Mouse (Mus musculus) adrenal gland, postnatal 10 days (tissue): ENCODE data around the gene Rab40c. TPM values are rescaled to one million over a fixed set of nuclear protein-coding genes. Genes with fewer than 3 reads are reported as not detected.

Experiments
- DNase-seq: peaks from one replicate; pipeline ENCODE4 v3.0.0; 2021; ENCODE audit warnings: mixed read lengths
- total RNA-seq, 2 experiments: library from RNA; stranded (reverse); gene quantifications; 2 replicates each; pipeline ENCODE4 v1.2.3; 2021

Rab40c gene
- total RNA-seq, 2 experiments from 2014 or later = 16.9 to 25.6 TPM

DNA sequence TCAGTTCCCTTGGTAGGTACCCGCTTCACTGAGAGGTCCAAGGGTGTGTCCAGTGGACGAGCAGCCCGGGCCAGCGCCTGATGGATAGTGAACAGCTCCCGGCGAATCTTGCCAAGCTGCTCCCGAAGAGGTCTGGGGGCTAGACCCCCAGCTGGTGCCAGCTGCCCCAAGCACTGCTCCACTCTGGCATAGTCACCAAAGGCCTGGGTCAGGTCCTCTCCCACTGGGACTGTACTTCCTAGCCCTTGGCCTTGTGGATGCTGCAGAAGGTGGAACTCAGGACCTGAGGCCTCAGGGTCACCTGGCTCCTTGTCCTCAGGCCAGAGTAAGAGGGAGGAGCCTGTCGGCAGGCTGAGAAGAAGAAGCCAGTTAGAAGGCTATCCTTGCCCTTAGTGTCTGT is 27.4 kb upstream of the Rab40c start:
- no peak for DNase-seq

DNA sequence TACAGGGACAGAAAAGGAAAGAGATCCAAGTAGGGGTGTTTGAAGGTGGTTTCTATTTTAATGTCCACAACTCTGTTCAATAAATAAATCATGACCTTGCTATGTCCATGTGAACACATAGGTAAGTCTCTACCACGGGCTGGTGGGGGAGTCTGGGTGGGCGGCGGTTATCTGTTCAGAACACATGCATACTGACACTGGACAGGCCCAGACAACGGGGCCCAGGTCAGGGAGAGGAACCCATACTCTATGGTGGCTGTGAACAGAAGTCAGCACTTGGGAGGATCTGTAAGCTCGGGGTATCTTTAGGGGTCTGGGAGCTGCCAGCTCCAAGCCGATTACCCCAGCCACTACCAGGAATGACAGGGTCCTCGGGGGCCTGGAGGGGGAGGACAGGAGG is 26.8 kb upstream of the Rab40c start:
- DNase-seq = no peak

DNA sequence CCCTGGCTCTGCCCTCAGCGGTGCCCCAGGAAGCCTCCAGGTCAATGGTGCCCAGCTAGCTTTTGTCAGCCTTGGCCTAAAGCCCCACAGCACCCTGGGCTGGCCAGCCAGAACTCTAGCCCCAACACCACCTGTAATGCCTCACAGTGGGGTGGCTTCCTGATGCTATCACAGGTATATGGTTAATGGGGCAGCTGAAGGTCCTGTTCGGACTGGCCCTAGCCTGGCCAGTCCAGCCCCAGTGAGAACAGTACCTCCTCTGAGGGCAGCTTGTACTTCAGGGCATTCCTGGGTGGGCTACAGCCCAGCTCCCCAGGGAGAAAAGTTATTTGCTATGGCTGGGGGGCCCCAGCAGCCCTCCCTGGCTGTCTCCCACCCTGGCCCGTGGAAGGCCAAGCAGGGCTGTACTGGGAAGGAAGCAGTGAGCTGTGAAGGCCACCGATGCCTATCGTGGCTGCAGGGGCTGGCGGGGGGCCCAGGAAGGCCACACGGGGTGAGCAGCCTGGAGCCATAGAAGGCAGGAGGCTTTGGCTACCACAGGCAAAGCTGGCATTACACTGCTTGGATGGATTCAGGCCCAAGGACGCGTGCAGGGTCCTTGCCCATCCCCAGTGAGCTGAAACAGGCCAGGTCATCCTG is 26.1 kb upstream of the Rab40c start:
- peak; percentile 63 for DNase-seq

DNA sequence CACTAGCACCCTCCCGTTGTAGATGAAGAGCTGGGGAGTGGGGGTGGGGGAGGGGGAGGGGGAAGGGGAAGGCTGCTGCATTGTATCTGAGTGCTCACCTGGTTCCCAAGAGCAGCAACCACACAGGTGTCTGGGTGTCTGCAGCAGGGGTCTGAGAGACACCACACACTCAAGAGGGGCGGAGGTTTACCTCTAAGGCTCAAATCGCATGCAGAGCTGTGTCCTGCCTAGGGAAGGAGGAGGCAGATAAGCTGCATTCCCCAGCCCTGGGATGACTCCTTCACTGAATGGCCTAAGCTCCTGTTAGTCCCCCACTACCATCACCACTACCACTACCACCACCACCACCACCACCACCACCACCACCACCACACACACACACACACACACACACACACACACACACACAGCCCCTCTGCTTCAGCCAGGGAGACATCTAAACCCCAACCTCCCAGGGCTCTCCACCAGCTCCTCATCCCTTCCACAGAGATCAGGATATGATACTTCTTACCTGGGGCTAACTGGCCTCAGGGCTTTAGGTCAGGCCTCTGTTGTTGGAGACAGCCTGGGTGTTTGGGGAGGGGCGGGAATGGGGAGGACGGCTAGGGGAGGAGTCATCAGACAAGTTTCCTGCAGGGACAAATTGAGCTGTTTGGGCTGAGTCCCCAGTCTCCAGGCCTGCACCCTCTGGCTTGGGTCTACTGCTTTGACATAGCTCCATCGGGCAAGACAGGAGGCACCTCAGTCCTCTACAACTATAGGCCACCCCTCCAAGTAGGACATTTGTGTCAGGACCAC is 25.0 kb upstream of the Rab40c start, which contains the start of the genes Pigq and Nhlrc4:
Gene Pigq (minus strand): TSS at position 571 of the 798 bp plus-strand sequence.
Gene Nhlrc4 (minus strand): TSS at position 596 of the 798 bp plus-strand sequence.
- DNase-seq = no peak

DNA sequence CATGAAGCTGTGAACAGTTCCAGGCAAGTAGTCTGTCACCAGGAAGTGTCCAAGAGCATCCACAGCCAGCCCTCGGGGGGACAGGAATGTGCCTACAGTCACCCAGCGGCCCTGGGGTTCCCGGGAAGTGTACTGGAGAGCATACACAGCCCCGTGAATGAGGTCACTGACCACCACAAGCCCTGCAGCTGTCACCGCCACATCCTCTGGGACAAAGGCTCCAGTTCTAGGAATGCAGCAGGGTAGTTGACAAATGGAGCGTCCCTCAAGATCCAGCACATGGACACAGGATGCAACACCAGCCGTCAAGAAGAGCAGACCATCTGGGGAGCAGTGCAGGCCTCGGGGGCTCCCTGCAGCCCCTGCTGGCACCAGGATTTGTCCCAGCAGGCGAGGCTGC is 24.2 kb upstream of the Rab40c start:
- no peak for DNase-seq

DNA sequence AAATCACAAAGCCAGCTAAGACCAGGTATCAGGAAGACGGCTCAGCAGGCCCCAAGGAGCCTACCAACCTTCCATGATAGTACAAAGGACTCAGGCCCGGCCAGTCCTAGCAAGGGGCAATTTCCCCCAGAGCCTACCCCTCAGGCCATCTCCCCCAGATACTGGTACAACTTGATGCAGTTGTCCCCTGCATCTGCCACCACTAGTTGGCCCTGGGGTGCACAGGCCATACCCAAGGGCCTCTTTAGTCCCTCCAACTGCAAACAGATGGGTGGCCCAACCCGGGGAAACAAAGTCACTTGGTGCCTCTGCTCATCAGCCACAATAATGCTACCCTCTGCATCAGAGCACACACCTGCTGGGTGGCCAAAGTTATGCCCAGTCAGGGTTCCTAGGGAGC is 23.7 kb upstream of the Rab40c start:
- DNase-seq = no peak

DNA sequence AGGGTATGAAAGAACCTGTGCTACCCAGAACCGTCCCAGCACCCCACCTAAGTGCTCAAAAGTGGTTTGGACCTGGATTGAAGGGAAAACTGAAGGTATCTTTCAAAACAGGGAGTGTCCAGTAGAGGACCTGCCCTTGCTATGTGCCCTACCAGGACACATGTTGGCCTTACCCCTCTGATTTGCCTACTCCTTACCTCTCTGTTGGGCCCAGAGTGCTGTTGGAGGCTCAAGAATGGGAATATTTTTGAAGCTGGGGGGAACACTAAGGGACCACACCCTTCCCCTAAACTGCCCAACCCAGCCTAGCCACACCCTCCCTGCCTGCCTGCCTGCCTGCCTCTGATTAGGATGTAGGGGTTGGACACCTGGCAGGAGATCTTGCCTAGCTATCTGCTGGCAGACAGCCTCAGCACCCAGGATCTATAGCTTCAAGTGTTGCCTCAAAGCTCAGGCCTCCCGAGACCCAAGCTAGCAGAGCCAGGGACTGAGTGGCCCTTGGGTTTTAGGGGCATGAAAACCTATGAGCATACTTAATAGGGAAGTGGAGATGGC is 23.1 kb upstream of the Rab40c start:
- DNase-seq = no peak

DNA sequence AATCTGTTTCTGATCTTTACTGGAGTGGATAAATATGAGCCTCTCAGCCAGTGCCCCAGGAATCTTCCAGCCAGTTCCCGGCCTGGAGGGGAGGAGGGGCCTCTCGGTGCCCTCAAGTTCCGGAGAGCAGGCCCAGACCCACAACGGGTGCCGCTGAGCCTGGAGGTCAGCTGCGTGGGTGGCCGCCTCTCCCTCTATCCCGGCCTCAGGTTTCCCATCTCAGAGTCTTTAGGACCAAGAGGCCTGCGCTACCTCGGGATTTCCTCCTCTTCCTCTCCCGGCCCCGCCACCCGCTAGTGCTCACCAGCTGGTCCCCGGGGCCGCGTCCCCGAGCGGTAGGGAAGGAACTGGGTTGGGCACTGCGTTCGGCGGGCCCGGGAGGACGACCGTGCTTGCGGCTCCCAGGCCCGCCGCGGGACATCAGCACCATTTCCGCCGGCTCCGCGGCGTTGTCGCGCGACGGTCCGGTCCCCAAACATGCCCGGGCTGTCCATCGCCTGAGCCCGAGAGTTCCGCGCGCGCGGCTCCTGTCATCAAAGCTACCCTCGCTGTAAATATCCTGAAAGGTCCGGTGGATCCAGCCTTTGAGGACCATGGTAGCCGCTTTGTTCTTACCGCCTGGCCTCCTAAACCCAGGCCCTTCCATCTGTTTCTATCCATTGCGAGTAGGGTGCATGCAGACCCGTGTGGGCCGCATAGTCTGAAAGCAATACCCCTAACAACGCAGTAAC is 22.1 kb upstream of the Rab40c start:
- peak; percentile 91 for DNase-seq

DNA sequence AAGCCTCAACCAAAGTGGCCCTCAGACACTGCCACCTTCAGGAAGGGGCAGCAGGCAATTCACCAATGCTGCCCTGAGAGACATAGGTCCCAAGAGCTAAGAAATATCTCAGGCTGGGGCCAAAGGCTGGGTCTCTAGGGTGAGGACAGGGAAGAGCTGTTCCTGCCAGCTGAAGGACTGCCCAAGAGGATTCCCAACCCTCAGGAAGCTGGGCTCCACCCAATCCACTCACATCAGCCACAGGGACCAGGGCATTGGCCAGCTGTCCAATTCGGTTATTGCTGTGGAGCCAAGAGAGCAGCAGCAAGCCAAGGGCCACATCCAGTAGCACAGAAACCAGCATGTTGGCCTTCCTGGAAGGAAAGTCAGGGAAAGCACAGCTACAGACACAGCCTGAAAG is 15.0 kb upstream of the Rab40c start:
- peak; percentile 66 for DNase-seq

DNA sequence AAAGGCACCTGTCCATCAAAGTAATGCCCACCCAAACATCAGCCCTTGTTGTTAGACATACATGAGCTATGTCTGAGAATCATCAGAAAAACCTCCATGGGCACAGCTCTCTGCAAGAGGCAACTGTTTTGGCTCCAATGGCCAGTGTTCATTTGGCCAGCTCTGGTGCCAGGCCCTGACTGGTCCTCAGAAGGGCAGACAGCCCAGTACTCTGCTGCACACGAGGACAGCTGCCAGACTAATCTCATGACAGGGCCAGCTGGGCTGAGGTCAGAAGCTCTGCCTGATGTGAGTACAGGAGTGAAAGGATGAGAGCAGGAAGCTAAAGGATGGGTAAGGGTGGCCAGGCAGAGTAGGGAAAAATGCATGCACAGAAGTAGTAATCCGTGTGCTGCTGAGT is 5.8 kb upstream of the Rab40c start:
- peak; percentile 68 for DNase-seq

DNA sequence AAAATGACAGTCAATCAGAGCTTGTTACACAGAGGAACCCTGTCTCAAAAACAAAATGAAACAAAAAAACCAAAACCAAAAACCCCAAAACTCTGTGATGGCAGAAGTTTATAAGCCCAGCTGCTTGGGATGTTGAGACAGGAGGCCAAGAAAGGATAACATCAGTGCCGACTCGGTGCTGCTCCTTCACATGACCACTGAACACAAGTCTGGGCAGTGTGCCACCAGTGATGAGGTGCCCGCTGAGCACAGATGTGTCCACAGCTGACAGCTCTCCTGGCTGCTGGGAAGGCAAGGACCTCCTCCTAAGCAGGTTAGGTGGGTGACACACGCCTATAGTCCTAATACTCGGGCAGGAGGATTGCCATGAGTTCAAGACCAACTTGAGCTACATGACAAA is 2.6 kb upstream of the Rab40c start:
- no peak for DNase-seq

DNA sequence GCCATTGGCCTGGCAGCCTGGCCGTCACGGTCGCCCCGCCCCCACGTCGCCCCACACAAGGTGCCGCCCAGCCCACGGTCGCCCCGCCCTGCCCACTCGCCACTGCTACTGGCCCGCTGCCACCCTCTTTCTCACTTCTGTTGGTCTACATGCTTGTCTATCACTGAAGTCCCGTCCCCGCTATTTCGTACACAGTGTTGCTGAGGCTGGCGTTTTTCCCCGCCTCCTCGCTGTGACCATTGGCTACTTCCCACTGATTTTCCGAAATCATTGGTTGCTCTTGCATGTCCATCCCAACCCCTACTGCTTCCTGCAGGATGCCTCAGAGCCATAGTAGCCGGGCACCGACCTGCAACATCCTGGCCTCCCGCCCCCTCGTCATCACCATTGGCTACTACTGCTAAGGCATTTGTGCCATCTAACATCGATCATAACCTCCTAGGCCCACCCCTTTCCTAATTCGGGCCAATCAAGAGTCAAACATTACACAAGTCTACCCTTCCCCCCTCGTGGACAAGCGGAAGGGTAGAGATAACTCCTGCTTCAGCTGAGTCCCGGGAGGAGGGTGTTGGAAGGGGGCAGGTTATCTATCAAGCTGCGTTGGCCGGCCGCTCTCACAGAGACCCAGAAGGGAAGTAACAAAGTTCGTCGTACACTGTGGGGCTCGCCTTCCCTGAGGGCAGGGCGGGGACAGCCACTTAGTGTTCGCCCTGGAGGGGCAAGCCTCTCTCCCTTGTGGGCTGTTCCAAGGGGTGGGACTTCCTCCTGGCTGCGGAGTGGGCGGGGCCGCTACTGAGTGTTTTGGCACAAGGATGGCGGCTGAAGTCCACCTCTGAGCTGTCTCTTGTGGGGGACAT is 487 bp upstream of the Rab40c start:
- DNase-seq = peak; percentile 100

DNA sequence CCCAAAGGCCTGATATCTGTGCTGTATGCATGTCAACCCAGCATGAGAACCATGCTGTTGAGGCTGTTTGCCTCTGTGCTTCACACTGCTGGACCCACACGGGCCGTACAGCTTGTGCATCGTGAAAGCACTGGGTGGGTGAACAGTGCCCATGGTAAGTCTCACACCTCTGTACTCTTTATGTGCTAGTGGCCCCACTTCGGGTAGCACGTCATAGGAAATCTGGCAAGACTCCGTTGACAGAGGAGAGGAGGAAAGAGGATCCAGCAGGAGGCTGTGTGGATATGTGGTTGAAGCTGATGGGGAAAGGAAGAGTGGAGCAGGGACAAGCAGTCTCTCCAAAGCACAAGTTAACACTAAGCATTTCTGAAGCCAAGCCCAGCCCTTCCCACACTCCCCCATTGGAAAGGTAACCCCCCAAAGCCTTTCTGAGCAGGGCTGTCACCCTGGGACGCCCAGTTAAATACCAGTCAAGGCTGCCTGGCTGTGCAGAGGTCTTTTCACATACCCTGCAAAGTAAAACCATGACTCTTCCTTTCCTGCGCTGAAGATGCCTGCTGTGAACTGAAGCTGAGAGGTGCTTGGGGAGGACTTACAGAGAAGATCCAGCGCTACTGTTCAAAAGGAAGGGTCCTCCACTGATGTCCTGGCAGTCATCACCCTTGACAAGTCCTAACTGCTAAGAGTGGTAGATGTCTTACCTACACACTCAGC is 1.3 kb downstream of the Rab40c start:
- peak; percentile 8 for DNase-seq

DNA sequence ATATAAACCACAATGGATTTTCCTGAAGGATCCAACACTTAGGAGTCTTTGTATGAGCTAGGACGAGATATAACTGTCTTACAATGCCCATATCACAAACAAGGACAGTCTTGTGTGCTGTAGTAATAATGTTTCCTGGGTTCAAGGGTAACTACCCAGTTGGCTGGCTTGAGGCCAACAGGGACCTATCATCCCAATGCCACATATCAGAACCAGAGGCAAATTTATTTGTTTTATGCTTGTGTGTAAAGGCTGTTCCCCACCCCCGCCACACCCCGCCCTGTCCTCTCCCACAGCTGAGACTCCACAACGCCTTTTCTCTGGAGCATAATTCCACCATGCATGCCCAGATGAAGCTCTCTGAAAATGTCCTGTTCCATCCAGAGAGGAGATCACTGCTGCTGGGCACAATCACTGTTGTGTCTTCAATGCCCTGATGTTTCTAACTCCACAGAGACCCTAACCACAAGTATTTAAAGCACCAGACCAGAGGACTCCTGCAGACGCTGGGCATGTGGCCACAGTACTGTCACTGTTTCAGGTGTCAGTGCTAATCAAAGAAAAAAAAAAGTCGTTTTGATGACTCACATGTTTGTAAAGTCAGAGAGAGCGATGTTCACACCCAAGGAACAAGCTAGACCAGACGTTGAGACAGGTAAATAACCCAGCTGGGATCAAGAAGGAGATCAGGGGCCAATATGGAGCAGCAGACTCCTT is 2.4 kb downstream of the Rab40c start:
- peak; percentile 74 for DNase-seq

DNA sequence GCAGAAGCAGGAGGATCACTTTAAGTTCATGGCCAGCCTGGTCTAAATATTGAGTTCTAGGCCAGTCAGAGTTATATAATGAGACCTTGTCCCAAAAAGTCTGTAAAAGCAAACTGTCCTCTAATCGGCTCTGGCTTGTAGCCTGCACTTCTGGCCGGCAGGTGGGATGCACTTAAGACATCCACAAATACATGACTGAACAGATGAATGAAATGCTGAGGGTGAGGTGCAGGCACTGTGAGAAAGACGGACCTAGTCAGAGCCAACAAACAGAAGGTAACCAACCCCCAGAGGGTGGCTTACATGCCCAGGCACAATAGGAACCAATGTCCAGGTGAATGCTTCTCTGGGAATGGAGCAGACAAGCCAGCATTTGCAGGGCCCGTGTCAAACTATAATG is 5.2 kb downstream of the Rab40c start:
- no peak for DNase-seq

DNA sequence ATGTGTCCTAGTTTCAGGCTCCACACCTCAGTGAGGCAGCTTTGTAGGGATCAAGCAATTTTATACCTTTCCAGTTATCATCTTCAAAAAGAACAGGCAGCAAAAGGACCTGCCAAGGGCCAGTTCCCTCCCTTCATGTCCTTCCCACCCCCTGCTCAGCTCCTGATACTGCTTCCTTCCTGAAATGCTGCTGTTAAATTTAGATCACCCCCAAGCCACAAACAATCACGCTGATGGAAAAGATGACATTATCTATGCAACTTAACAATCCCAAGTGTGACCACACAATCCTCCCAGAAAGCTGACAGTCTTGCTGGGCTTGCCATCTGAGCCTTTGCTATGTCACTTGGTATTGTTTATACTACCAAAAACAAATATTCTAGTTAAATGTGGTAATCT is 5.7 kb downstream of the Rab40c start:
- peak; percentile 9 for DNase-seq

DNA sequence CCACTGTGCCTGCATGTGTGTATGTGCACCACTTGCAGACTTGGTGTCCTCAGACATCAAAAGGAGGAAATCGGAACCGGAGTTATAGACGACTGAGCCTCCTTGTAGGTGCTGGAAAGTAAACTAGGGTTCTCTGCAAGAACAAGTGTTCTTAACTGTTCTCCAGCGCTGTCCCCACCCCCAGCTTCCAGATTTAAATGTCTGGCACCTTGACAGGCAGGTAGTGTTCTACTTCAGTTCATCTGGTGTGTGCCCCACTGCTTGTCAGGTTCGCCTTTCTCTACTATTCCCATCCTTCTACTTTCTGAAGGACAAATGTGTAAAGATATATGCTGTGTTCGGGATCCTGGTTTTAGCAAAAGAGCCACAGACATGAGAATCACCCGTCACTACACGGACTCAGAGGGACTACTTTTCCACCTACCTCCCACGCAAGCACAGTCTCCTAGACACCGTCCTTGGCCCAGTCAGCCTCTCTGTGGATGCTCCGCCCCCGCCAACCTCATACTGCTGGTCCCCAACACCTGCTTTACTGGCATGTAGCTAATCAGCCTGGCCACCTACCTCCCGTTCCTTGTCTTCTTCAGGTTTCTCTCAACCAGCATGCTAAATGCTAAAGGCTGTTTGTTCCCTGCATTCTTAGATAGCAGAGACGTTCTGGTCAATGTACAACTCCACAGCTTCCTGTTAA is 6.2 kb downstream of the Rab40c start:
- DNase-seq = peak; percentile 45

DNA sequence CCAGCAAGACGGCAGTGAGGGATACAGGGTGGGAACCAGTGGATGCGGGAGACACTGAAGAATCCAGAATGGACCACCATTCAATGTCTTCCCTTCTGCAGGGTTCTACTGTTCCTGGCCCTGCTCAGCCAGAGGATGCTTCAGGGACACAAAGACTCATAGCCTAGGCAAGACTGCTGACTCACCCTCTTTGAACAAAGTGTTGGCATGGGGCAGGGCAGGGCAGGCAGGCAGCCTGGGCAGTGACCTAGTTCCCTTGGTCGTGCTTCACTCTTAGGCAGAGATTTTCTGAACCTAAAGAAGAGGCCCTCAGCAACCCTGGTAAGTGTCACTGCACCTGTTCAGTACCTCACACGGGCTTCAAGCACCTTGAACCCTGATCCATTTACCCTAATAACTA is 7.7 kb downstream of the Rab40c start:
- DNase-seq = peak; percentile 65

DNA sequence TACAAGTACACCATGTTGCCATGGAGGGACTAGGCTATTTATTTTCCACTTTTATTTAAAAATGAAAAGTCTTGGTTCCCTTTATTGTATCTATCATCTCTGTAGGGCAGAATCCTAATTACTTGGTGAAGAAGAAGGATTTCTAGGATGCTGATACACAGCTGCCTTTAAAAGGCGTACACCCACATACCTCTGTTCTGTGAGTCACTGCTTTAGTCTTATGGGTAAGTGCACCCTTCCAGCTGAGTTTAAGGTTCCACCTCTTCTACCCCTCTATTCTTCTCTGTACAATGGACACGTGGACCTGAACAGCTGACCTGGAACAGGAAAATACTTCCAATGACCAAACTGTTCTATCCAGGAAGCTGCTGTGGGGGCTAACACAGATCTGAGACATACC is 11.9 kb downstream of the Rab40c start:
- no peak for DNase-seq

DNA sequence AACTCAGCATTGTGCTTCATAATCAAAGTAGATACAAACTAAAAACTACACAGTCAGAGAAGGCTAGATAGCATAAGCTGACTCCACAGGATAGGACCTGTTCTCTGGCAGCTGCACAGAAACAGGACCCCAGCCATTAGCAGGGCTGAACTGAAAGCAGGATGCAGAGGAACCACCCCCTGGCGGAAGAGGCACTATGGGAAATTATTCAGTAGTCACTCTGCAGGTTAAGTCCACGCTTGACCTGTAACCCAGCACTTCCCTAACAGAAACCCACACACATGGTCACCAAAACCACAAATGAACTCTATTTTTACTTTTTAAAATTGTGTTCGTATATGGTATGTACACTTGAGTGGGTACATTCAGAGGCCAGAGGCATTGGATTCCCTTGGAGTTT is 16.5 kb downstream of the Rab40c start:
- DNase-seq = no peak
